Mouse (Mus musculus) limb, embryonic 14.5 days (tissue): Measurements from ENCODE around the gene Fam178b. TPM values are rescaled to one million over a fixed set of nuclear protein-coding genes. Genes with fewer than 3 reads are reported as not detected.

Experiments used
- ATAC-seq: fragments of 200-750 bp; cut with Nextera tagmentation; 2 replicates; pipeline ENCODE4 v1.8.0; 2017; ENCODE audit warnings: low read depth, moderate number of reproducible peaks, moderate TSS enrichment; ENCODE audit not compliant: low FRiP score
- DNase-seq: peaks from one replicate; pipeline ENCODE4 v3.0.0-alpha.2; 2015; ENCODE audit warnings: low spot score
- H3K27ac ChIP-seq: fragments of 300-500 bp; sonication (generic); replicated peaks from 2 replicates; pipeline ENCODE4 v1.5.1; 2014; ENCODE audit warnings: low read depth, mild to moderate bottlenecking, low read length, moderate library complexity, mixed read lengths
- H3K27me3 ChIP-seq: fragments of 300-500 bp; sonication (generic); 2 replicates; pipeline ENCODE4 v1.6.1; 2014; ENCODE audit warnings: low read length, mixed read lengths; ENCODE audit not compliant: control insufficient read depth, insufficient read depth
- H3K36me3 ChIP-seq: fragments of 300-500 bp; sonication (generic); 2 replicates; pipeline ENCODE4 v1.6.1; 2014; ENCODE audit warnings: mild to moderate bottlenecking, low read length, moderate library complexity, mixed read lengths; ENCODE audit not compliant: control insufficient read depth, insufficient read depth
- H3K4me1 ChIP-seq: fragments of 300-500 bp; sonication (generic); 2 replicates; pipeline ENCODE4 v1.6.1; 2014; ENCODE audit warnings: antibody characterized with exemption, low read length, mixed read lengths; ENCODE audit not compliant: control insufficient read depth, insufficient read depth
- H3K4me2 ChIP-seq: fragments of 300-500 bp; sonication (generic); replicated peaks from 2 replicates; pipeline ENCODE4 v1.6.1; 2014; ENCODE audit warnings: low read depth, mild to moderate bottlenecking, low read length, moderate library complexity; ENCODE audit not compliant: severe bottlenecking
- H3K4me3 ChIP-seq: fragments of 300-500 bp; sonication (generic); replicated peaks from 2 replicates; pipeline ENCODE4 v1.5.1; 2014; ENCODE audit warnings: low read length
- H3K9ac ChIP-seq: fragments of 300-500 bp; sonication (generic); 2 replicates; pipeline ENCODE4 v1.6.1; 2014; ENCODE audit warnings: mild to moderate bottlenecking, low read depth, low read length, moderate library complexity; ENCODE audit not compliant: severe bottlenecking
- H3K9me3 ChIP-seq: fragments of 300-500 bp; sonication (generic); 2 replicates; pipeline ENCODE4 v1.6.1; 2016; ENCODE audit warnings: low read length; ENCODE audit not compliant: control insufficient read depth
- POLR2A ChIP-seq: fragments of 200-500 bp; IDR thresholded peaks from 2 replicates; pipeline ENCODE4 v1.8.0; 2012; ENCODE audit warnings: inconsistent platforms, mild to moderate bottlenecking, moderate library complexity, borderline replicate concordance; ENCODE audit not compliant: insufficient read depth, insufficient read length; ENCODE audit errors: extremely low read depth
- WGBS: fragments of 180-500 bp; shearing (Covaris S2); extraction: QIAGEN DNeasy Blood & Tissue Kit; methylation state at CpG from one replicate; pipeline ENCODE4 v1.1.7; 2014; 5-methylcytosine and 5-hydroxymethylcytosine counted together
- polyA plus RNA-seq, 2 experiments: library from polyadenylated mRNA; depleted of rRNA in 1 of 2; stranded (reverse) in 1 of 2; unstranded in 1 of 2; fragments of >200 nt; fragmentation: Nextera tagmentation in 1 of 2; extraction: Ambion mirVana in 1 of 2; gene quantifications; 2 replicates each; pipeline versions ENCODE4 v1.2.1 to v1.2.3; 2012 to 2014

The Fam178b gene
- polyA plus RNA-seq, 2 experiments, result 0.67 to 1.5 TPM

DNA sequence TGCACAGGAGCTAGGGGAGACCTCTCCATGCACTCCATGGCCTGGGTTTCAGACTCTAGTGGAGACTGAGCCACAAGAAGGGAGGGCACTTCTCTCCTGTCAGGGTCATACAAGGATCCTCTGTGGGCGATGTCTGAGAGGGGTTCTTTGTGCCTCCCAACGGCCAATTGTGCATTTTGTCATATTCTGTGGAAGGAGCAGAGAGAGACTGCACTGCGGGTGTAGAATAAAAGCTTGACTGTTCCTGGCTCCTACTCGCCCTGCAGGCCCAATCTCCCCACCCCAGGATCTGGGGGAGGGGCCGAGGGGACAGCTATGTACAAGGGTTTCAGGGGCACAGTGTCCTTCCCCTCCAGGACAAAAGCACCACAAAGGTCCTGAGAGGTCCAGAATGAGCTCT lies 49.1 kb downstream of the Fam178b start:
- 59% methylated on average over 5 of the region's 5 CpGs for WGBS
- H3K9ac ChIP-seq, result no peak overlapping the region

DNA sequence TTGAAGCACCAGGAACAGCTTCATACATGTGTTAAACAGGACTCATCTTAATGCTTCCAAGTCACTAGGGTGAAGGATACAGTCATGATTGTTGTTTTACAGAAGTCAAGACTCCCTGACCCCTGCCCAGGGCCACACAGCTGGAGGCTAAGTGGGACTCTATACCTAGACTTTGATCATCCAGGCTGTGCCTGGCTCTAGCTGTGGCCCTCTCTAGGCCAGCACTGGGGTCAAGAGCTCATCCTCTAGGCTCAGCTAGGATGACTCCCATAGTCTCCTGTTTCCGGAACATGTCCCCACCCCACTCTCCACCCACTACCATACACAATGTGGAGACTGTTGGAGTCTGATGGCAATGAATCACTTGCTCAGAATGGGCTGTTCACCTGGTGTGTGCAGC lies 50.1 kb downstream of the Fam178b start:
- DNase-seq (no peak), ATAC-seq (no peak)
- no peak overlapping the region for H3K4me2 ChIP-seq
- H3K36me3 ChIP-seq, result no peaks in the 10 kb centered on the region
- H3K27me3 ChIP-seq, result no peaks in the 10 kb centered on the region
- H3K9me3 ChIP-seq, result no peaks in the 10 kb centered on the region
- TF ChIP-seq POLR2A, result no peak
- no peak overlapping the region for H3K27ac ChIP-seq
- no peak overlapping the region for H3K4me3 ChIP-seq
- no peak overlapping the region for H3K9ac ChIP-seq
- 0 out of 2 replicates have a peak, but pooled peaks cover 3% of the 10 kb centered on the region for H3K4me1 ChIP-seq
- 93% methylated on average over 1 of the region's 1 CpGs for WGBS

More for the DNA sequence above, 49.1 kb downstream of the Fam178b start:
- no peak for ATAC-seq
- no peak for TF ChIP-seq POLR2A
- no peak for DNase-seq
- Histone ChIP-seq H3K27ac (no peak overlapping the region), H3K36me3 (no peaks in the 10 kb centered on the region), H3K4me2 (no peak overlapping the region), H3K27me3 (no peaks in the 10 kb centered on the region), H3K9me3 (no peaks in the 10 kb centered on the region), H3K4me1 (no peaks in the 10 kb centered on the region), H3K4me3 (no peak overlapping the region)

DNA sequence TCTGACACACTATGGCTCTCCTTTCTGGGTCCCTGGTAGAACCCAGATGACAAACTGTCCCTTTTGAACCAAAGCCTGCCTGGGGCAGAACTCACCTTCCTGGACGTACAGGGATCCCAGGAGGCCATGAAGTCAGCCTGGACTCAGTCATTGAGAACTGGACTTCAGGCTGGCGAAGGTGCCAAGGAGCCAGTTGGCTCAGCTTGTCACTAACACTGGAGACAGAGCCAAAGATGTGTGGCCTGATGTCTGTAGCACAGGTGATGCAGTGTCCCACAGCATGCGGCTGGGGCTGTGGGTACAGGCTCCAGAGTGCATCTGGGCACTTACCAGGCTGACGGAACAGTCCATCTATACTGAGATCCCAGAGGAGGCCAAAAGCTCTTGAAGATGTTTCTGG lies 50.9 kb downstream of the Fam178b start:
- H3K4me2 ChIP-seq, result no peak overlapping the region
- no peak overlapping the region for H3K9ac ChIP-seq
- H3K4me1 ChIP-seq, result 0 out of 2 replicates have a peak, but pooled peaks cover 3% of the 10 kb centered on the region
- DNase-seq (no peak), ATAC-seq (no peak)
- no peak for TF ChIP-seq POLR2A
- WGBS, result 88% methylated on average over 4 of the region's 4 CpGs
- H3K27ac ChIP-seq, result no peak overlapping the region
- no peak overlapping the region for H3K4me3 ChIP-seq
- H3K36me3 ChIP-seq, result no peaks in the 10 kb centered on the region
- H3K27me3 ChIP-seq, result no peaks in the 10 kb centered on the region
- no peaks in the 10 kb centered on the region for H3K9me3 ChIP-seq

DNA sequence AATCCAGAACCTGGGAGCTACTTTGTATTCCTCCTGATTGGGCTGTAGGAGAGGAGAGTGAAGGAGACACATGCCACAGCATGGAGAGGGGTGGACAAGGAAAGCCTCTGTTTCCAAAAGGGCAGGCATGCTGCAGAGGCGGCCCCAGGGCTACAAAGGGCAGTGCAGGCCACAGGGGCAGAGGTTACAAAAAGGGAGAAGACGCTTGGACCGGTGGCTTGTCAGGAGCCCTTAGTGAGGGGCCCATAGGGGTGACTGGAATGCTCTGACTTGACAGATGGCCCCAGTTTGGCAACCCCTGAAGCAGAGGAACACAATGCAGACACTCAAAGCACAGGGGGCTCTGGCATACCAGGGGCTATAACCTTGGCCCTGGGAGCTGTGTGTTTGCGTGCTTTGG lies 51.6 kb downstream of the Fam178b start:
- H3K9me3 ChIP-seq, result no peaks in the 10 kb centered on the region
- 0 out of 2 replicates have a peak, but pooled peaks cover 3% of the 10 kb centered on the region for H3K4me1 ChIP-seq
- no peak for ATAC-seq
- H3K4me3 ChIP-seq, result no peak overlapping the region
- H3K36me3 ChIP-seq, result no peaks in the 10 kb centered on the region
- no peaks in the 10 kb centered on the region for H3K27me3 ChIP-seq
- 56% methylated on average over 4 of the region's 4 CpGs for WGBS
- H3K27ac ChIP-seq, result no peak overlapping the region
- no peak for TF ChIP-seq POLR2A
- no peak overlapping the region for H3K4me2 ChIP-seq
- DNase-seq, result no peak
- H3K9ac ChIP-seq, result no peak overlapping the region

DNA sequence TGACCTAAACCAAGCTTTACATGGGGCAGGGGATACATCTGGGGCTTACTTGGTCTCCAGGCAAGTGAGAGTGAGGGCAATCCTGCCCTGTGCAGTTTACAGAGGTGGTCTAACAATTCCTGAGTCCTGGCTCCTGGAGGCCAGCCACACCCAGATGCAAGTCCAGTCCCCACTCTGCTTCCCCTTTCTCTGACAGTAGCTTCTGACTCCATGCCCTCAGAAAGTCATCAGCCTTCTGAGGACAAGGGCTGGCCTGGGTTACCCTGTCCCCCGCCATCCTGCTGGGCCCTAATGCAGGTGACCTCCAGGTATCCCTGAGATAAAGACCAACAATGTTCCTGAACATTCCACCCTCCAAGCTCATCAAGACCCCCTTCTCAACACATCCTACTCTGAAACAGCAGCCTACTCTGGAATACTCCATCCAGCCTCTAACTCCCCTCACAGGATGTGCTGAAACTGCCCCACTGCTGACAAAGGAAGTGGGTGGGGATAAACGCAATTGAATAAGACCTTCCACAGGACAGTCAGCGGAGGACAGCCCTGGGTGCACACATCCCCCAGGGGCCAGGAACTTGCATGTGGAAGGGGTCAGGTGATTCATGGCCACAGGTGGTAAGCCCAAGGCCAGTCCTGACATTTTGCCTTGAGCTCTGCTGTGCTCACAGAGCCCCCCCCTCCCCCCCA lies 52.8 kb downstream of the Fam178b start:
- no peaks in the 10 kb centered on the region for H3K36me3 ChIP-seq
- DNase-seq (no peak), ATAC-seq (no peak)
- no peak overlapping the region for H3K27ac ChIP-seq
- no peaks in the 10 kb centered on the region for H3K27me3 ChIP-seq
- no peaks in the 10 kb centered on the region for H3K9me3 ChIP-seq
- H3K4me3 ChIP-seq, result no peak overlapping the region
- H3K4me1 ChIP-seq, result 0 out of 2 replicates have a peak, but pooled peaks cover 3% of the 10 kb centered on the region
- no peak overlapping the region for H3K4me2 ChIP-seq
- no peak overlapping the region for H3K9ac ChIP-seq
- no peak for TF ChIP-seq POLR2A
- 72% methylated on average over 3 of the region's 3 CpGs for WGBS
